Mouse (Mus musculus): ENCODE measurements around the gene Ryk. TPM values are rescaled to one million over a fixed set of nuclear protein-coding genes. Genes with fewer than 3 reads are reported as not detected.
A peak's percentile ranks its signal among the peaks of the same experiment; 100 is the strongest.

Gene Ryk
- polyA plus RNA-seq, 1 experiment from 2014 or later, result 12.5 TPM

DNA sequence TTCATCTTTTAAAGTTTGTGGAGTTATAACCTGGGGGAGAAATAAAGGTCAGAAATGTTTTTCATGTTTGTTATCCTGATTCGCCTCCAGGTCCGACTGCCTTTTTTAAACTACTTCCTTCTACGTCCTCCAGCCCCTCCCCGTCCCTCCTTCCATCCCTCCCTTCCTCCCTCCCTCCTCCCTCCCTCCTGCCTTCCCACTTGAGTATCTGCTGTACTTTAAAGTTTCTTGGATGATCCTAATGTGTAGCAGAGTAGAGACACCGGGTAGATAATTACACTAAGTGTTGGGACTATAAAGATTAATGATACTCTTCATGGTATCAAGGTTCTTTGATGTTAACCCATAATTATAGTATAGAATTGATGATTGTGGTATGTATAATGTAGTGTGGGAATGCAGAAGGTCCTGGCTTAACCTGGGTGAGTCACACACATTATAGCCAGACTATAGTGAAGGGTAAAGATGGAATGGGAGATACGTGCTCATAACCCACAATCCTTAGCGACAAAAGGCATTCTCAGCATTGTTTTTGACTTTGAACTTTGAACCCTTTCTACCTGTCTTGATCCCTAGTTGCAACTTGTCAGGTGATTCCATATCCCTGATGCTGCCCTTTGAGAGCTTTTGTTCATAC is 41.5 kb downstream of the Ryk start:
- H3K27ac ChIP-seq (ENCODE audit: low read length), result no peak overlapping the region
- H3K36me3 ChIP-seq (ENCODE audit: control insufficient read depth, insufficient read depth), result peaks cover 31% of the 10 kb centered on the region; the same call in 1 of the 2 replicates
- H3K27me3 ChIP-seq (ENCODE audit: control insufficient read depth, insufficient read depth, low read length), result no peaks in the 10 kb centered on the region
- H3K4me3 ChIP-seq (ENCODE audit: low read length), result no peak overlapping the region
- no peak overlapping the region for H3K9ac ChIP-seq (ENCODE audit: low read length)
- no peaks in the 10 kb centered on the region for H3K9me3 ChIP-seq (replicated peaks; ENCODE audit: control insufficient read depth, low read length)
- 81% methylated on average over 7 of the region's 7 CpGs for WGBS
- no peak for ATAC-seq (replicated peaks; ENCODE audit: extremely low read depth, insufficient read depth, low FRiP score)
- no peak overlapping the region for H3K4me2 ChIP-seq (ENCODE audit: low read depth, low read length)
- H3K4me1 ChIP-seq (ENCODE audit: control insufficient read depth, insufficient read depth, low read length), result no peaks in the 10 kb centered on the region

DNA sequence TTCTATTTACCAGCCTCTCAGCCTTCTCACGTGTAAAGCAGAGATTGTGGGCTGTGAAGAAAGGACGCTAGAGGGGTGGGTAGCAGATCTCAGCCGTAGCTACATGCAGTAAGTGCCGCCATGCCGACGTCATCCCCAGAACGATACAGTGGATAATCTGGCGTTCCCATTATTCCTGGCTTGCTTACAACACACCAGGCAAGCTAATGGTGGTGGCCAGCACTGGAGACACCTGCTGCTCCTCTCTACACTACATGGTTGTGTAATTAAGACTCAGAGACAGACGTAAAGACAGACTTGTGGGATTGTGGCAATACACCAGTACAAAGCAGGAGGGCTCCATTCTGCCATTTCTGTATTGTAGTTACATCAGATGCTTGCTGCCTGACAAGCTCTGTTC is 43.2 kb downstream of the Ryk start:
- H3K4me2 ChIP-seq (ENCODE audit: low read depth, low read length), result no peak overlapping the region
- no peak for ATAC-seq (replicated peaks; ENCODE audit: extremely low read depth, insufficient read depth, low FRiP score)
- H3K36me3 ChIP-seq (ENCODE audit: control insufficient read depth, insufficient read depth), result peaks cover 19% of the 10 kb centered on the region; the same call in 1 of the 2 replicates
- WGBS, result 76% methylated on average over 9 of the region's 9 CpGs
- no peak overlapping the region for H3K4me3 ChIP-seq (ENCODE audit: low read length)
- H3K27me3 ChIP-seq (ENCODE audit: control insufficient read depth, insufficient read depth, low read length), result no peaks in the 10 kb centered on the region
- H3K9ac ChIP-seq (ENCODE audit: low read length), result no peak overlapping the region
- H3K4me1 ChIP-seq (ENCODE audit: control insufficient read depth, insufficient read depth, low read length), result no peaks in the 10 kb centered on the region; the same call in 1 of the 2 replicates
- H3K27ac ChIP-seq (ENCODE audit: low read length), result no peak overlapping the region
- no peaks in the 10 kb centered on the region for H3K9me3 ChIP-seq (replicated peaks; ENCODE audit: control insufficient read depth, low read length)

DNA sequence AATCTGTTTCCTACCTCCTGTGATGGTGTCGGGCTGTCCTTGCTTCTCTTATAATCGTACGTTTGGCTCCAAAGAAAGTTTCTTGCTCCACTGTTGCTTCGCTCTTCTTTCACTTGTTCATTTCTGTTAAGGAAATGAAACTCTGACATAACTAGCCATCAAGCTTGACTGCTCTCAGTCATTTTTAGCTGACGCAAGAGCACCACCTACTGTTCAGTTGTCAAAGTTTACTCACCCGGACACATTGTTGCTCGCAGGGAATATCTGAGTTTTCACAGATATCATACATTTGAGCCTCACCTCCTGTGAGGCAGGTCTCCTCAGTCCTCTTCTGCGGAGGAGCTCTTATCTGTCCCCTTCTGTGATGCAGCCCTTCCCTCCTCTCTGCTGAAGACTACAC is 44.8 kb downstream of the Ryk start:
- no peak overlapping the region for H3K27ac ChIP-seq (ENCODE audit: low read length)
- peaks cover 19% of the 10 kb centered on the region; the same call in 1 of the 2 replicates for H3K36me3 ChIP-seq (ENCODE audit: control insufficient read depth, insufficient read depth)
- no peak overlapping the region for H3K4me2 ChIP-seq (ENCODE audit: low read depth, low read length)
- H3K4me3 ChIP-seq (ENCODE audit: low read length), result no peak overlapping the region
- H3K27me3 ChIP-seq (ENCODE audit: control insufficient read depth, insufficient read depth, low read length), result no peaks in the 10 kb centered on the region
- 52% methylated on average over 8 of the region's 8 CpGs for WGBS
- no peak overlapping the region for H3K9ac ChIP-seq (ENCODE audit: low read length)
- H3K9me3 ChIP-seq (replicated peaks; ENCODE audit: control insufficient read depth, low read length), result no peaks in the 10 kb centered on the region
- H3K4me1 ChIP-seq (ENCODE audit: control insufficient read depth, insufficient read depth, low read length), result no peaks in the 10 kb centered on the region; the same call in 1 of the 2 replicates
- ATAC-seq (replicated peaks; ENCODE audit: extremely low read depth, insufficient read depth, low FRiP score), result no peak

DNA sequence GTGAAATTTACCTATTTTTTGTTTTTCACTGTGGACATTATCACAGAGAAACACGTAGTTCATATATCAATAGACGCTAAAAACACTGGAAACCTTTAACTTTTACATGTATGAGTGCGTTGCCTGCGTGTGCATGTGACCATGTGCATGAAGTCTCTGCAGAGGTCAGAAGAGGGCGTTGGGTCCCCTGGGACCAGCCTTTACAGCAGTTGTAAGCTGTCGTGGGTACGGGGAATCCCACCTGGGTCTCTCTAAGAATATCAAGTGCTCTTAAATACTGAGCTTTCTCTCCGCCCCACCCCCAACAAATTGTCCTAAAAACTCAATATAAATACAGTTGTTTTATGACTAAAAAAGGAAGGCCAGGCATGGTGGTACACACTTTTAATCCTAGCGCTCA is 50.0 kb downstream of the Ryk start:
- no peak overlapping the region for H3K9ac ChIP-seq (ENCODE audit: low read length)
- H3K27ac ChIP-seq (ENCODE audit: low read length), result no peak overlapping the region
- H3K9me3 ChIP-seq (replicated peaks; ENCODE audit: control insufficient read depth, low read length), result no peaks in the 10 kb centered on the region
- no peak overlapping the region for H3K4me2 ChIP-seq (ENCODE audit: low read depth, low read length)
- peaks cover 8% of the 10 kb centered on the region; the same call in 1 of the 2 replicates for H3K36me3 ChIP-seq (ENCODE audit: control insufficient read depth, insufficient read depth)
- H3K4me3 ChIP-seq (ENCODE audit: low read length), result no peak overlapping the region
- H3K4me1 ChIP-seq (ENCODE audit: control insufficient read depth, insufficient read depth, low read length), result peaks cover 3% of the 10 kb centered on the region
- 89% methylated on average over 9 of the region's 9 CpGs for WGBS
- H3K27me3 ChIP-seq (ENCODE audit: control insufficient read depth, insufficient read depth, low read length), result no peaks in the 10 kb centered on the region
- ATAC-seq (replicated peaks; ENCODE audit: extremely low read depth, insufficient read depth, low FRiP score), result no peak

DNA sequence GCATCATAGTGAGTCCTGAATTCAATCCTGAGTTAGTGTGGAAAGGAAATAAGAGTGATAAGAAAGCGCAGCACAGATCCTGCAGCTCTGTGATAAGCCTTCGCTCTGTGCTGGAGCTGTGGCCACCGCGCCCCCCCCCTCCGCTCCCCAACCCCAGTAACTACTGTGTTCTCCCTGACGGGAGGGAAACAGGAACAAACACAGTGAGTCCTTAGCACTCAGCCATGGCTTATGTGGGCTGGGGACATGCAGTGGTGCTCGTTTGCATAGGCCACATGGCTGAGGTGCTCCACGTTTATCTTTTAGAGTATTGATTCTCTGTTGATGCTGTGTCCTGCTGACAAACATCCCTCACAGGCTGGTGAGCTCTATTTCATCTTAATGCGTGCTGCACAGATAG is 55.4 kb downstream of the Ryk start:
- ATAC-seq (replicated peaks; ENCODE audit: extremely low read depth, insufficient read depth, low FRiP score), result peak; percentile 92
- WGBS, result 28% methylated on average over 9 of the region's 9 CpGs
- Histone ChIP-seq H3K9ac (ENCODE audit: low read length) (no peak overlapping the region), H3K4me1 (ENCODE audit: control insufficient read depth, insufficient read depth, low read length) (peaks cover 6% of the 10 kb centered on the region), H3K27me3 (ENCODE audit: control insufficient read depth, insufficient read depth, low read length) (no peaks in the 10 kb centered on the region), H3K9me3 (replicated peaks; ENCODE audit: control insufficient read depth, low read length) (no peaks in the 10 kb centered on the region), H3K4me3 (ENCODE audit: low read length) (no peak overlapping the region), H3K4me2 (ENCODE audit: low read depth, low read length) (no peak overlapping the region), H3K36me3 (ENCODE audit: control insufficient read depth, insufficient read depth) (peaks cover 8% of the 10 kb centered on the region; the same call in 1 of the 2 replicates), H3K27ac (ENCODE audit: low read length) (0 out of 2 replicates have a peak overlapping the region, but pooled peaks have one; percentile 40)

DNA sequence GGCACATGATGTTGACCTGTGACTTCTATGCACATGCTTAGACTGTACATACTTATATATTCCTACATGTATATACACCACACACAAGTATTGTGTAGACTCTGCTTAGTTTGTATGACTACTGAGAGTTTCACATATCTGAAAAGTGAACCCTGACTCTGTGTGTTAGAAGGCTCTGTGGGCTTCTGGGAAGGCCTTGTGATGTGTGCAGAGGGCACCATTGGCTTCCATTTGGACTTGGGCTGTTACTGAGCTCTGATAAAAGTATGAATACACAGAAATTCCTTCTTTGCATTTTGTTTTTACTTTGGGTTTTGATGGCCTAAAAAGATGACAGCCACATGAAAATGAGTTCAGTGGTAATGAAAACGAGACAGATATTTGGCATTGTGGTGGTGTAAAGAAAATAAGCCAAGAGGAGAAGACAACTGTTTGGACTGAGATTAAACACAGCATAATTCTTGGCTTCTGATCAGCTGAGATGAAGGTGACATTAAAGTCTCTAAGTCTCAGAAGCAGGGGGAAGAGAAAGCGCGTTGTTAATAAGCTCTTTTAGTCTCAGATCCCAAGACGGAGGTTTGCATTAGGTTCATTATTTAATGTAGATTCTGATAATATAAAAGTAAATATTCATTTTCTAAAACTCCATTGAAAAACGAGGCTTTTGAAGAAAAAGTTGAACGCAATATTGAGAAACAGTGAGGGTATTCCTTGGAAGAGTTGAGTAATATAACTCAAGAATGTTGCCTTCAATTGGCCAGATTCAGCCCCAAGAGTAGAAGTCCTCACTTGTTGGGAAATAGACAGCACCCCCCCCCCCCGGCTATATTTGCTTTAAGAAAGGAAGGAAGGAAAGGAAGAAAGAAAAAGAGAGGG is 58.0 kb downstream of the Ryk start:
- ATAC-seq (replicated peaks; ENCODE audit: extremely low read depth, insufficient read depth, low FRiP score), result no peak
- H3K27me3 ChIP-seq (ENCODE audit: control insufficient read depth, insufficient read depth, low read length), result no peaks in the 10 kb centered on the region

DNA sequence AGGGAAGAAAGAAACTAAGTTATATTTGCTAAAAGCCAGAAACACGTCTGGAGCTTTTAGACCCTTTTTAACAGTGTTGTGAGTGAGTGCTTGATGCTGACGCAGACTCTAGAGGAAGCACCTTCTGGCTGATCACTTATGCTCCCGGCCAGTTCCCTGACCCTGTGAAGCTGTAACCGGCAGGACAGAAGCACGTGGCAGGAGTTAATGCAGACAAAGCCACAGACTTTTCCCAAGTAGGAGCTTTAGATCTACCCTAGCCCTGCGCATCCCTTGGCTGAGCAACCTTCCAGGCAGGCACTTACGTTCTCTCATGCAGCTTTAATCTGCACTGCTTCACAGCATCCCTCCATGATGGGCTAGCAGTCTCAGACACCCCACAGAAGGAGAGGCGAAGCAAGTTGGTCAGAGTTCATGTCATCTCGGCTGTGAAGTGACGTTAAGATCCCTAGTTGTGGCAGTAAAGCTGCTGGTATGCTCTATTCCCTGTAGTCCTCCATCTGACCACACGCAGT is 58.7 kb downstream of the Ryk start:
- Histone ChIP-seq H3K36me3 (ENCODE audit: control insufficient read depth, insufficient read depth) (peaks cover 6% of the 10 kb centered on the region; the same call in 1 of the 2 replicates), H3K4me2 (ENCODE audit: low read depth, low read length) (no peak overlapping the region), H3K27me3 (ENCODE audit: control insufficient read depth, insufficient read depth, low read length) (no peaks in the 10 kb centered on the region), H3K9me3 (replicated peaks; ENCODE audit: control insufficient read depth, low read length) (no peaks in the 10 kb centered on the region), H3K9ac (ENCODE audit: low read length) (no peak overlapping the region), H3K4me3 (ENCODE audit: low read length) (no peak overlapping the region), H3K27ac (ENCODE audit: low read length) (no peak overlapping the region), H3K4me1 (ENCODE audit: control insufficient read depth, insufficient read depth, low read length) (peaks cover 6% of the 10 kb centered on the region)
- no peak for ATAC-seq (replicated peaks; ENCODE audit: extremely low read depth, insufficient read depth, low FRiP score)
- WGBS, result 81% methylated on average over 11 of the region's 11 CpGs

More for the DNA sequence above, 58.0 kb downstream of the Ryk start:
- no peak overlapping the region for H3K4me2 ChIP-seq (ENCODE audit: low read depth, low read length)
- no peaks in the 10 kb centered on the region for H3K9me3 ChIP-seq (replicated peaks; ENCODE audit: control insufficient read depth, low read length)
- WGBS, result 79% methylated on average over 7 of the region's 7 CpGs
- H3K36me3 ChIP-seq (ENCODE audit: control insufficient read depth, insufficient read depth), result 0 out of 2 replicates have a peak, but pooled peaks cover 2% of the 10 kb centered on the region
- H3K9ac ChIP-seq (ENCODE audit: low read length), result no peak overlapping the region
- no peak overlapping the region for H3K27ac ChIP-seq (ENCODE audit: low read length)
- H3K4me1 ChIP-seq (ENCODE audit: control insufficient read depth, insufficient read depth, low read length), result peaks cover 6% of the 10 kb centered on the region
- H3K4me3 ChIP-seq (ENCODE audit: low read length), result no peak overlapping the region

DNA sequence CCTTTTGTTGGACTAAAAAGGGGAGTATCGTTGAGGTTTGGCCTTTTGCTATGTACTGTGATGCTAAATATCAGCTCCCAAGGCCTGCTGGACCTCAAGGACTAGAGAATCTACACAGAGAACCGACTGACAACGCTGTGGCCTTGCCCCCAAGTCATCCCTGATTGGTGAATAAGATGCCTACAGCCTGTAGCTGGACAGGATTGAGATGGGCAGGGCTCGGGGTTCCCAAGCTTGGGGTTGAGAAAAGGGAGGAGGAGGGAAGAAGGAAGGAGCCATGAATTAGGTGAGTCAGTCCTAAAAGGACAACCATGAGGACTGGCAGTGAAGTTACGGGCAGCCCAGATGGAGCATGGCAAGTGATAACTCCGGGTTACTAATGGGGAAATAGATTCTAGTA is 65.2 kb downstream of the Ryk start:
- H3K27ac ChIP-seq (ENCODE audit: low read length), result no peak overlapping the region
- H3K36me3 ChIP-seq (ENCODE audit: control insufficient read depth, insufficient read depth), result peaks cover 27% of the 10 kb centered on the region

DNA sequence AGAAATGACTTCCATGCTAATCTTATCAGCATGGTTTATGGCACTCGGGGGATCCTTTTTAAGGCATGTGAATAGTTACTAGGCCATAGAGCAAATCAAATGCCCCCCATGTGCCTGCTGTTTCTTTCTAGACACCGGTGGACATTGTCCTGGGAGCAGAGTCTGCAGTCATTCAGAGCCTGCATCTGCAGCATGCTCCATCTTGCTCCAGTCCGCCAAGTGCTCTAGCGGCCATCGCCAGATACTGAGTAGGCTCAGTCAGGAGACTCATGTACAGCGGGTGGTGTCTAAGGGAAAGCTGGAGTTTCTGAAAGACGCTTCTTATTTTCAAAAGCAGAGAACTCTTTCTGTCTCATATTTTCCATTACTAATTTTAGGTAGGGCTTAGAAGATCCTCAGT is 67.6 kb downstream of the Ryk start:
- no peak overlapping the region for H3K9ac ChIP-seq (ENCODE audit: low read length)
- no peak overlapping the region for H3K4me2 ChIP-seq (ENCODE audit: low read depth, low read length)
- no peak overlapping the region for H3K4me3 ChIP-seq (ENCODE audit: low read length)
- no peak for ATAC-seq (replicated peaks; ENCODE audit: extremely low read depth, insufficient read depth, low FRiP score)
- H3K4me1 ChIP-seq (ENCODE audit: control insufficient read depth, insufficient read depth, low read length), result no peaks in the 10 kb centered on the region
- peaks cover 30% of the 10 kb centered on the region for H3K36me3 ChIP-seq (ENCODE audit: control insufficient read depth, insufficient read depth)
- 85% methylated on average over 7 of the region's 7 CpGs for WGBS
- no peaks in the 10 kb centered on the region for H3K27me3 ChIP-seq (ENCODE audit: control insufficient read depth, insufficient read depth, low read length)
- no peak overlapping the region for H3K27ac ChIP-seq (ENCODE audit: low read length)
- H3K9me3 ChIP-seq (replicated peaks; ENCODE audit: control insufficient read depth, low read length), result no peaks in the 10 kb centered on the region

More for the DNA sequence above, 65.2 kb downstream of the Ryk start:
- H3K4me2 ChIP-seq (ENCODE audit: low read depth, low read length), result no peak overlapping the region
- no peak overlapping the region for H3K4me3 ChIP-seq (ENCODE audit: low read length)
- no peaks in the 10 kb centered on the region for H3K27me3 ChIP-seq (ENCODE audit: control insufficient read depth, insufficient read depth, low read length)
- H3K4me1 ChIP-seq (ENCODE audit: control insufficient read depth, insufficient read depth, low read length), result no peaks in the 10 kb centered on the region
- 84% methylated on average over 6 of the region's 6 CpGs for WGBS
- ATAC-seq (replicated peaks; ENCODE audit: extremely low read depth, insufficient read depth, low FRiP score), result no peak
- no peak overlapping the region for H3K9ac ChIP-seq (ENCODE audit: low read length)
- no peaks in the 10 kb centered on the region for H3K9me3 ChIP-seq (replicated peaks; ENCODE audit: control insufficient read depth, low read length)

All from heart, embryonic 16.5 days (tissue).